Mouse (Mus musculus) gastrocnemius, adult 2 months (tissue): ENCODE measurements at regions not wholly inside any gene's neighbourhood (a gene's known extent, or its start where the extent isn't known, plus 50 kb on each side); places are given as distances from the start of the nearest gene placed in this dataset.
A peak's percentile ranks its signal among the peaks of the same experiment; 100 is the strongest.

Experiments used
- DNase-seq: peaks from one replicate; pipeline ENCODE4 v3.0.0; 2022
- H3K27ac ChIP-seq: fragments of 200-600 bp; 2 replicates; pipeline ENCODE4 v1.8.1; 2022; ENCODE audit warnings: mild to moderate bottlenecking
- H3K4me3 ChIP-seq: fragments of 200-600 bp; 2 replicates; pipeline ENCODE4 v1.8.1; 2022; ENCODE audit warnings: mild to moderate bottlenecking, moderate library complexity
- CTCF ChIP-seq: fragments of 200-600 bp; IDR thresholded peaks from 2 replicates; pipeline ENCODE4 v1.8.1; 2022; ENCODE audit warnings: antibody characterized with exemption, mild to moderate bottlenecking, moderate library complexity
- intact Hi-C: fragments of 180-260 bp; cut with DNase I; formaldehyde crosslinking; loops from one replicate; pipeline ENCODE4 v1.15.1; 2025

- peak; percentile 11; the same call in 1 of the 2 replicates for TF ChIP-seq CTCF
- intact Hi-C loops, result no loop called here
- Histone ChIP-seq H3K27ac (peak overlapping the region; percentile 32; the same call in 1 of the 2 replicates), H3K4me3 (no peak overlapping the region)
- DNase-seq, result peak; percentile 18
Observed at GRCm38 (mm10) chr15:6934564-6934980, 59.8 kb upstream of the Osmr start.

GRCm38 (mm10) chr15:6941491-6941890, 66.7 kb upstream of the Osmr start:
- DNase-seq, result no peak
- TF ChIP-seq CTCF, result no peak
- no peak overlapping the region for H3K27ac ChIP-seq
- intact Hi-C loops, result no loop called here
- H3K4me3 ChIP-seq, result no peak overlapping the region

GRCm38 (mm10) chr15:6949236-6949635, 74.5 kb upstream of the Osmr start:
- peak; percentile 18 for DNase-seq
- Histone ChIP-seq H3K27ac (peak overlapping the region; percentile 16; the same call in 1 of the 2 replicates), H3K4me3 (no peak overlapping the region)
- TF ChIP-seq CTCF, result no peak
- intact Hi-C loops, result no loop called here

- Histone ChIP-seq H3K4me3 (no peak overlapping the region), H3K27ac (peak overlapping the region; percentile 16; the same call in 1 of the 2 replicates)
- TF ChIP-seq CTCF, result no peak
- no peak for DNase-seq
- intact Hi-C loops, result no loop called here
Observed at GRCm38 (mm10) chr15:6949686-6950085, 74.9 kb upstream of the Osmr start.

- H3K4me3 ChIP-seq, result no peak overlapping the region
- intact Hi-C loops, result no loop called here
- no peak for TF ChIP-seq CTCF
- no peak for DNase-seq
- H3K27ac ChIP-seq, result no peak overlapping the region
Observed at GRCm38 (mm10) chr15:6950503-6950902, 75.7 kb upstream of the Osmr start.

- no peak for DNase-seq
- intact Hi-C loops, result no loop called here
- no peak for TF ChIP-seq CTCF
- Histone ChIP-seq H3K4me3 (no peak overlapping the region), H3K27ac (no peak overlapping the region)
Observed at GRCm38 (mm10) chr15:6953556-6953955, 78.8 kb upstream of the Osmr start.

GRCm38 (mm10) chr15:6953970-6954791, 79.4 kb upstream of the Osmr start:
- no peak for TF ChIP-seq CTCF
- intact Hi-C loops, result no loop called here
- H3K4me3 ChIP-seq, result no peak overlapping the region
- no peak overlapping the region for H3K27ac ChIP-seq
- DNase-seq, result no peak

- no peak for TF ChIP-seq CTCF
- no peak for DNase-seq
- intact Hi-C loops, result no loop called here
- Histone ChIP-seq H3K4me3 (no peak overlapping the region), H3K27ac (no peak overlapping the region)
Observed at GRCm38 (mm10) chr15:6959911-6960310, 85.1 kb upstream of the Osmr start.

- TF ChIP-seq CTCF, result no peak
- no peak overlapping the region for H3K27ac ChIP-seq
- intact Hi-C loops, result no loop called here
- H3K4me3 ChIP-seq, result no peak overlapping the region
- no peak for DNase-seq
Observed at GRCm38 (mm10) chr15:6960753-6961746, 86.3 kb upstream of the Osmr start.

GRCm38 (mm10) chr15:6964635-6965034, 89.9 kb upstream of the Osmr start:
- intact Hi-C loops, result no loop called here
- no peak overlapping the region for H3K4me3 ChIP-seq
- H3K27ac ChIP-seq, result peak overlapping the region; percentile 40
- DNase-seq, result peak; percentile 31
- no peak for TF ChIP-seq CTCF

- Histone ChIP-seq H3K4me3 (no peak overlapping the region), H3K27ac (peak overlapping the region; percentile 40; the same call in 1 of the 2 replicates)
- intact Hi-C loops, result no loop called here
- TF ChIP-seq CTCF, result no peak
- no peak for DNase-seq
Observed at GRCm38 (mm10) chr15:6965446-6965845, 90.7 kb upstream of the Osmr start.

- no peak for DNase-seq
- Histone ChIP-seq H3K4me3 (no peak overlapping the region), H3K27ac (no peak overlapping the region)
- TF ChIP-seq CTCF, result no peak
- intact Hi-C loops, result no loop called here
Observed at GRCm38 (mm10) chr15:6974410-6974809, 99.6 kb upstream of the Osmr start.

GRCm38 (mm10) chr15:6981430-6981829, 106.7 kb upstream of the Osmr start:
- DNase-seq, result no peak
- Histone ChIP-seq H3K4me3 (no peak overlapping the region), H3K27ac (peak overlapping the region; percentile 29; the same call in 1 of the 2 replicates)
- intact Hi-C loops, result no loop called here
- no peak for TF ChIP-seq CTCF
